Mouse (Mus musculus): Measurements from ENCODE around the gene Tmem198.

GRCm38 (mm10) chr1:75532280-75533172 lies 53.2 kb downstream of the Tmem198 start:
- no peak for TF ChIP-seq CTCF (IDR thresholded peaks at IDR 0.05; ENCODE audit: borderline replicate concordance, control insufficient read depth, extremely low read depth, insufficient read depth, low read length, poor library complexity)
- no peak for TF ChIP-seq POLR2A (IDR thresholded peaks at IDR 0.05; ENCODE audit: control insufficient read depth, extremely low read depth, insufficient read depth, low read length, poor library complexity)

Measured in thymus, adult 2 months (tissue).